Mouse (Mus musculus) gastrocnemius, adult 8-10 months (tissue): ENCODE results near the gene Atp5mpl. TPM values are rescaled to one million over a fixed set of nuclear protein-coding genes. Genes with fewer than 3 reads are reported as not detected.
A peak's percentile ranks its signal among the peaks of the same experiment; 100 is the strongest.

Source experiments
- DNase-seq, 2 experiments: peaks; one replicate each; pipeline ENCODE4 v3.0.0; 2022; ENCODE audit warnings: low spot score in 2 of 2
- total RNA-seq, 4 experiments: library from RNA; stranded (reverse); gene quantifications; 2 replicates each; pipeline ENCODE4 v1.2.4; 2022

The Atp5mpl gene
- 100 to 1,000 TPM; 712 to 770 (median 740) TPM for total RNA-seq

- peak; percentile 91 to 92 for DNase-seq
Observed at GRCm38 (mm10) chr12:111966683-111967173, at the start of gene Atp5mpl. Gene Atp5mpl (minus strand): TSS chr12:111966977.

- DNase-seq = no peak
Observed at GRCm38 (mm10) chr12:112016346-112016745, 49.6 kb upstream of the Atp5mpl start.

DNA sequence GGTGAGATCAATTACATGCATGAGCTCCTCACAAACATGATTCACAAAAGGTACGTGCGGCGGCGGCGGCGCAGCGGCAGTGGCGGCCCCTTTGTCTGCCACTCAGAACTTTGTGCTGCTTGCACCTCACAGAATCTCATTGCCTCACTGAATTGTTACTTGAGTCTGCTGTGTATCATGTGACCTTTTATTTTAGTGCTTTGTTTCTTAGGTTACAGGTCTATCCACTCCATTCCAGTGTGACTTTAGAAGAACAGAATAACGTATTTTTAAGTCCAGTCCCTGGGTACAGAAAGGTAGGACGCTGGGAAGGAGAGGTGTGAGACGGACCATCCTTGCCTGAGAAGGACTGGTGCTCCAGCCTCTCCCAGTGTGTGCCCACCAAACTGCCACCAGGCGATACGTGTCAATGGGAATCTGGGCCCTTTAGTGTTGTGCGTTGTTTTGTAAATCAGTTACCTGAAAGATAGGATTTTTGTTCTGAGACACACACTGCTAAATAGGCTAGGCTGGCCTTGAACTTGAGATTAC, 46.6 kb upstream of the Atp5mpl start:
- DNase-seq = no peak

GRCm38 (mm10) chr12:112012511-112013270, 45.9 kb upstream of the Atp5mpl start:
- no peak for DNase-seq

DNA sequence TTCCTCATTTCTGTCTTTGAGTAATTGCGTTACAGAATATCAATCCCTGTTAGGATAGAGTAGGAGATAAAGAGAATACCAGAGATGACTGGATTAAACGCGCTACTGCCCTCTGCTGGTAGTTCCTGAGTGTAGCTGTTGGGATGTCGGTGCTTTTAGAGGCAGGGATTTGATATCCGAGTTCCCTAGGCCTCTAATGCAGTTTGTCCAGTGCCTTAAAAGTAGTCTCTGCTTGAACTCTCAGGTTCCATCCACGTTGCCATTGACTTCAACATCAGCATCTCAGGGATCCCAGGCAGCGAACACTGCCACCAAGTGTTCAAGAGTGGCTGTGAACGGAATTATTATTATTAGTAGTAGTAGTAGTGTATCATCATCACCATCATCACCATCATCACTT, 34.4 kb upstream of the Atp5mpl start:
- peak in 1 of 2 experiments; percentile 25 for DNase-seq

- no peak for DNase-seq
Observed at GRCm38 (mm10) chr12:111999735-112000134, 33.0 kb upstream of the Atp5mpl start.

DNA sequence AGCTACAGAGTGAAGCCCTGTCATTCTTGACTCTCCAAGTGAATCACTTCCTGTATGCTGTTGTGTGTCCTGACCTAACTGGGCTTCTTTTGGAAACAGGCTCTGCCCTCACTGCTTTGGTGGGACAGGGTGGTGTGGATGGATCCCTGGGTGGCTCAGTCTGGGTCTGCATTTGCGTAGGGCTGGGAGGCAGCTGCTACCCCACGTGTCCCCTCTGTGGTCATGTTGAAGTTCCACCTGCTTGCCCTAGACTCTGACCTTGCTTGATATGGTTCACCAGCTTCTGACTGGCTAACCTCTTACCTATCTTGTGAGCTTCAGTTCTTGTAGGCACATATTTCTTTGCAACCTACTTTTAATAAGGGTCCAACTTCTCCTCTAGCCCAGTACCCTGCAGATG, 28.4 kb upstream of the Atp5mpl start:
- no peak for DNase-seq

DNA sequence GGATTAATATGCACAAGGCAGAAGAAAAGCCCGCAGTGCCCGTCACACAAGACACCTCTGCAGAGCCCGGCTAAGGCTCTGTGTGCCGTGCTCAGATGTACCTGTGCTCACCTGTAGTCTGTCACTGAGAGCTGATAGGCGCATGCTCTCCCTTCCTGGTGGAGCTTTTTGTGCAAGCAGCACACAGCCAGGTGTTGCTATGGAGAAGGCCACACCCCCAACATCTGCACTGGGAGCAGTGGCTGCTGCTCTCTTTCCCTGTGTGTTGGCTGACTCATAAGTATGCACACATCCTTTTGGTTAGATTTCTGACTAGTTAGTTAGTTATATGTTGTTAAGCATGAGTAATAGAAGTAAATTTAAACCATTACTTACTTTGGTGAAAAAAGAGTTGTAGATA, 25.8 kb upstream of the Atp5mpl start:
- no peak for DNase-seq

DNA sequence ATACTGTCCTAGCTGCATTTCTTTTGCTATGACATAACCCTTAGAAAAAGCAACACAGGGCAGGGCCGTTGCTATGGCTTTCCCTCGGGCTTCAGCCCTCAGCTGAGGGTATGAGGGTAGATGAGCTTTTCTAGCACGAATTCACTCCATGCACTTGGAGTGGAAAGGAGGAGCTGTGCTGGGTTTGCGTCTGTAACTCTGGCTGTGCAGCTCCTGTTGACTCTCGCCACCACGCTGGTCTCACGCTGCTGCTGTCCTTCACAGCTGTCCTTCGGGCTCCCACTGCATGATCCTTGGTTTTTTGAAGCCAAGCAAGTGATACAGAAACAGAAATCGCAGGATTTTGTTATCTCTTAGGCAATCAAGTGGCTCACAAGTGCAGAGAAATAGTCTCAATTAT, 20.0 kb upstream of the Atp5mpl start:
- no peak for DNase-seq

DNA sequence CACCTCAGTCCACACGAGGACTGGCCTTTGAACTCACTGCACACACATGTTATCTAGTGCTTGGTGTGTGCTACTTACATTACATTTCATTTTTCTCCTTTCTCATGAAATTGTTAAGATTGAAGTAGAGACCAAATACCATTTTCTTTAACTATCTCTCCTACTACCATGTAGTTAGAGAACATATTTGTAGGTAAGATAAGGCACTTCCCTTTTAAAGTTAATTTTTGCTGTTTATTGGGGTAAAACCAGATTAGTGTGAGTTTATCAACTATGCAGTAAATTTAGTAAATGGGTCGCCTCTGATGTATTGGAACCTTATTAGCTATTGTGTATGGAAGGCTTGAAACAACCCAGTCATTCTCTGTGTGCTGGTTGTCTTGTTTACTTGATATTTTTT, 16.4 kb upstream of the Atp5mpl start:
- DNase-seq = no peak

DNA sequence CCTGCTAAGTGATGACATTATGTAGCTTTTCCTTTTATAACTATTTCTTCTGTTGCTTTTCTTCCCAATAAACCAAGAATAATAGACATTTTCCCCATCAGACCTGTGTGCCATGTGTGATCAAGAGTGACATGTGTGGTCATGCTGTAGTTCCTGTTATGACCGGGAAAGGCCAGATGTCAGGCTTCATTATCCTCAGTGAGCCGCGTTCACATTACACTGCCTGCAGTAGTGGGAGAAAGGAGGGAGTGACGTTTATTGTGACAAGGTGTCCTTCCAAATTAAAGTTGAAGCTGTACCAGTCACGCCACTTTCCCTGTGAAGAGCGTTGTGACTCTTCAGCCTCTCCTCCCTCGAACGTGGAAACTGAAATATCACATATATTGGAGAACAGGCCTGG, 15.1 kb upstream of the Atp5mpl start:
- DNase-seq = no peak

GRCm38 (mm10) chr12:111980887-111981367, 14.2 kb upstream of the Atp5mpl start, which contains the start of gene Rd3l:
Gene Rd3l (minus strand): TSS chr12:111981317.
- DNase-seq = no peak

DNA sequence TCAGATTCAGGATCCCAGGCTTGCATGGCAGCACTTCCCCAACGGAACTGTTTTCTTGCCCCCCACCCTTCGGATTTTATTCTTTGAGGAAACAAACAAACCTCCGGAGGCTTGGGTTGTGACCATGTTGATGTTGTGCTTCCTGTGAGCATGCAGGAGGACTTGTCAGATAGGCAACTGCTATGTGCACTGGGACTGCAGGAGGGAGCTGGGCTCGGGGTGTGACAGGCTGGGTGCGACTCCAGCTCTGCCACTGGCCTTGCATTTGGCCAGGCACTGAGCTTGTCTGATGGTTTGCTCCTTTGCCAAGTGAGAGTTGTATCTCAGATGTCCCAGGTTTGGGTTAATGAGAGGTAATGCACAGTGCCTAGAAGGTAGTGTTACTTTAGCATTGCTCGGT, 11.5 kb upstream of the Atp5mpl start:
- no peak for DNase-seq

GRCm38 (mm10) chr12:111977138-111977537, 10.4 kb upstream of the Atp5mpl start:
- no peak for DNase-seq

DNA sequence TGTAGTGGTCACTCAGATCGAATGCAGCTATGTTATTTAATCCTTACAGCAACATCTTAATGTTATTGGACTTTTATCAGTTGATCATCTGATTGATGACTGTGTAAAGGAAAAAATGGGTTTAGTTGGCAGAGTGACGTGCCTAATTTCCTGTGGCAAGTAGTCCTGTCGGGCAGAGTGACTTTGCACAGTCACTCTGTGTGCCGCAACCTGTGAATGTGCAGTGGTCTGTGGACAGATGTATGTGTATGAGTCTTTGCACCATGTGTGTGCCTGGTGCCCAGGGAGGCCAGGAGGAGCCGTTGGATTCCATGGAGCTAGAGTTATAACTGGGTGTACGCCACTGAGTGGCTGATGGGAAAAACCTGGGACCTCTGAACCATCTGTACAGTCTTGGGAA, 7.8 kb upstream of the Atp5mpl start:
- no peak for DNase-seq

DNA sequence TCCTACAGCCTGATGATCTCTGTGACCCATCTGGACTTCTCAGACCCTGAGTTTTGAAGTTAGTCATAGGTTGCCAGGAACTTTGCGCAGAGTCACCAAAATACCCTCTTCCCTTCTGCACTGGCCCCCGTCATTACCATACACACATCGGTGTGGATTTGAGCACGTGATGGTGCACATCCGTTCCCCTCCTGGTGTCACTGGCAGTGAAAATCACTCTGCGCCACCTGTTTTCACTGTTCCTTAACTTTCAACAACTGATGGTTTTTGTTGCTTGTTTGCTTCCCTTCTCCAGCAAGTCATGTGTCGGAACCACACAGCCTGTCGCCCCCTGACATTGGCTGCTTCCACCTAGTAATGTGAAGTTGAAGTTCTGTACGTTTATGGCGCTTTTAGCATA, 5.7 kb upstream of the Atp5mpl start:
- DNase-seq = no peak

GRCm38 (mm10) chr12:111971231-111971686, 4.5 kb upstream of the Atp5mpl start, which contains the start of gene Tdrd9:
Gene Tdrd9 (plus strand): TSS chr12:111971559.
- no peak for DNase-seq

DNA sequence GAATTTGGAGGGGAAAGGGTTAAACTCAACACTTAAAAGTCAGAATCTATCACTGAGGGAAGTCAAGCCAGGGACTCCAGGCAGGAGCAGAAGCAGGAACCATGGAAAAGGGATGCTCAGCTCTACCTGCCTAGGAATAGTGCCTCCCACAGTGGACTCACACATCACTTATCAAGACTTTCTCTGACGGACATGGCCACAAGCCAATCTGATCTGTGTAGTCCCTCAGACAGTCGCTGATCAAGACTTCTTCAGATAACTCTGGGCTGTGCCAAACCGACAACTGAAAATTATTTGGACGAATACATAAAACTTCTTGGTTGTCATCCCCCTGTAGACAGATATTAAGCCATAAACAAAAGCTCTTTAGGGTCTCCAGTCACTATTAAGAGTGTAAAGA, 3.3 kb upstream of the Atp5mpl start:
- DNase-seq = no peak

DNA sequence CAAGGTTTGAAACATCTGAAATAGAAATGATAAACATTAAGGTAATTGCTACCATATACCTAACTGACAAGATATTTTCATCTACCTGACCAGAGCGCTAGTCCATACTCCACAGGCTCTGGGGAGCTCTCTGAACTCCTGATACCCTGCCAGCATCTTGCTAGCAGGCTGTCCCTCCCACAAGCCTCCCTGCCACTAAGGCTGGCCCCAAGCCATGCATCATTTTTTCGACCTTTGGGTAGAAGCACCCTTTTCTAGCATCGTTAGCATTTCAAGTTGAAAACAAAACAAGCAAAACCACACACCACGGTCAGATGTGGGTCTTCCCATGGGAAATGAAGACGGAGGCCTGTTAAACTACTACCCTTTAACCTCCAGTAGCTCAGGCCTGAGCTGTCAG, 3.4 kb downstream of the Atp5mpl start:
- no peak for DNase-seq

DNA sequence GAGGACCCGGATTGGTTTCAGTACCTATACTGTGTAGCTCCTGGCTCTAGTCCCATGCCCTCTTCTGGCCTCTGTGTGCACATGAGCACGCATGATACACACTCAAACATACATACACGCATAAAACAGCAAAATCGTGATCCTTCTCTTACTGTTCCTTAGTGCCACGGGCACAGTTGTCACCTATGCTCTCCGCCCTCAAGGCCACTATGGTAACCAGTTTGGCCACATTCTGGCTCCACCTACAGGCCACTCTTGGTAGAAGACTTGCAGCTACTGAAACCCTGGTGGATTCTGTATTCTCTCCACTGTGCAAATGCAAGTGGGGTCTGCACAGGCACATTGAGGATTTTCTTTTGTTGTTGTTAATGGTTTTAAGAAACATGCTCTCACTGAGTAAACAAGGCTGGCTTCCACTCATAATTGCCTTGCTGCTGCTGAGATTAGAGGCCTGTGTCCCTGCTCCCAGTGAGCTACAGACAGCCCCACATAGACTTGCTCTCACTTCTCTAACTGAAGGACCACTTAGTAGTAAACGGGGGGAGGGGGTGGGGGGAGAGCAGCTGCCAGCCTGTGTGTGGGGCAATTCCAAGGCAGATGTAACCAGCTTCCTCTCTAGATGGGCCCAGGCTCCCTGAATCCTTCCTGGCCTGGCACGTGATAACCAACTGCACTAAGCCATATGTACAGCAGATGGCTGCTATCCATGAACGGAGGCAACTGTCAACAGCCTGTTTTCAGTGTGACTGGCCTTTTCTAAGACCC, 8.5 kb downstream of the Atp5mpl start:
- peak; percentile 36 to 52 for DNase-seq

GRCm38 (mm10) chr12:111956173-111956572, 10.6 kb downstream of the Atp5mpl start:
- DNase-seq = no peak

DNA sequence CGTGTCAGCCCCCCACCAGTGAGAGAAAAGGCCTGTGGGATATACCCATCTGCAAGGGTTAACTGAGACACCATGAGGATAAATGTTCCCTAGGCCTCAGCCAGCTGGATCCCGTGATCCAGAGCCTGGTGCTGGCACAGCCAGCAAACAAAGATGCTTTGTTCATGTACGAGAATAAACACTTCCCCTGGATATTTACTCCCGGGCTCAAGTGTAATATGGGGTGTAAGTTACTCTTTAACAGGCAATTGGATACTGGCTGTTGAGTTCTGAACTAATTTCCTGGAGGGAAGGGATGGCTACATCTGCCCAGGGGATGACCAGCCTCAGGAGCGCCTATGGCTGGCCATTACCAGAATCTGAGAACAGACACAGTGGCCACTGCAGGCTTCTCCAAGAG, 15.1 kb downstream of the Atp5mpl start:
- no peak for DNase-seq
